Mouse (Mus musculus) forebrain, embryonic 16.5 days (tissue): ENCODE results near the gene Khdrbs1. TPM values are rescaled to one million over a fixed set of nuclear protein-coding genes. Genes with fewer than 3 reads are reported as not detected.

Experiments used
- ATAC-seq: fragments of 200-750 bp; cut with Nextera tagmentation; 2 replicates; pipeline ENCODE4 v1.8.0; 2017; ENCODE audit warnings: mild to moderate bottlenecking, moderate library complexity
- H3K27ac ChIP-seq: fragments of 300-500 bp; sonication (generic); 2 replicates; pipeline ENCODE4 v1.5.1; 2014; ENCODE audit warnings: low read length, control low read depth
- H3K27me3 ChIP-seq: fragments of 300-500 bp; sonication (generic); replicated peaks from 2 replicates; pipeline ENCODE4 v1.6.1; 2014; ENCODE audit warnings: low read length; ENCODE audit not compliant: control insufficient read depth, insufficient read depth
- H3K36me3 ChIP-seq: fragments of 300-500 bp; sonication (generic); 2 replicates; pipeline ENCODE4 v1.6.1; 2014; ENCODE audit not compliant: control insufficient read depth, insufficient read depth
- H3K4me1 ChIP-seq: fragments of 300-500 bp; sonication (generic); replicated peaks from 2 replicates; pipeline ENCODE4 v1.6.1; 2014; ENCODE audit warnings: low read length; ENCODE audit not compliant: control insufficient read depth, insufficient read depth
- H3K4me2 ChIP-seq: fragments of 300-500 bp; sonication (generic); 2 replicates; pipeline ENCODE4 v1.6.1; 2014; ENCODE audit warnings: mild to moderate bottlenecking, low read length, control low read depth
- H3K4me3 ChIP-seq: fragments of 300-500 bp; sonication (generic); replicated peaks from 2 replicates; pipeline ENCODE4 v1.5.1; 2014; ENCODE audit warnings: mild to moderate bottlenecking, low read length, control low read depth
- H3K9ac ChIP-seq: fragments of 300-500 bp; sonication (generic); replicated peaks from 2 replicates; pipeline ENCODE4 v1.6.1; 2014; ENCODE audit warnings: low read depth, low read length, control low read depth
- H3K9me3 ChIP-seq: fragments of 300-500 bp; sonication (generic); 2 replicates; pipeline ENCODE4 v1.6.1; 2016; ENCODE audit warnings: low read length; ENCODE audit not compliant: control insufficient read depth
- WGBS: fragments of 180-500 bp; shearing (Covaris S2); extraction: QIAGEN DNeasy Blood & Tissue Kit; methylation state at CpG from one replicate; pipeline ENCODE4 v1.1.7; 2014; 5-methylcytosine and 5-hydroxymethylcytosine counted together
- polyA plus RNA-seq: library from polyadenylated mRNA; unstranded; fragments of >200 nt; fragmentation: Nextera tagmentation; extraction: Ambion mirVana; gene quantifications from 2 replicates; pipeline ENCODE4 v1.2.1, GENCODE M21; 2015

The Khdrbs1 gene
- polyA plus RNA-seq, 1 experiment from 2014 or later = 160 TPM

GRCm38 (mm10) chr4:129750430-129750829 lies 8.3 kb upstream of the Khdrbs1 start:
- Histone ChIP-seq H3K9me3 (no peaks in the 10 kb centered on the region), H3K4me2 (no peak overlapping the region), H3K36me3 (no peaks in the 10 kb centered on the region), H3K9ac (no peak overlapping the region), H3K4me3 (no peak overlapping the region), H3K4me1 (no peaks in the 10 kb centered on the region), H3K27me3 (no peaks in the 10 kb centered on the region), H3K27ac (no peak overlapping the region)
- ATAC-seq = no peak
- WGBS = 18% methylated on average over 5 of the region's 5 CpGs

- H3K4me1 ChIP-seq = peaks cover 8% of the 10 kb centered on the region
- no peak overlapping the region for H3K27ac ChIP-seq
- no peak overlapping the region for H3K4me3 ChIP-seq
- no peaks in the 10 kb centered on the region for H3K27me3 ChIP-seq
- H3K9me3 ChIP-seq = no peaks in the 10 kb centered on the region
- H3K36me3 ChIP-seq = no peaks in the 10 kb centered on the region
- H3K9ac ChIP-seq = no peak overlapping the region
- WGBS = 87% methylated on average over 3 of the region's 3 CpGs
- no peak for ATAC-seq
- H3K4me2 ChIP-seq = no peak overlapping the region
These were observed 4.5 kb upstream of the Khdrbs1 start for GRCm38 (mm10) chr4:129746591-129746990.

GRCm38 (mm10) chr4:129746106-129746505 lies 4.0 kb upstream of the Khdrbs1 start:
- no peak for ATAC-seq
- 88% methylated on average over 1 of the region's 1 CpGs for WGBS
- no peak overlapping the region for H3K4me3 ChIP-seq

GRCm38 (mm10) chr4:129743494-129743893 lies 1.4 kb upstream of the Khdrbs1 start:
- H3K4me1 ChIP-seq = peaks cover 25% of the 10 kb centered on the region

More at GRCm38 (mm10) chr4:129746106-129746505, 4.0 kb upstream of the Khdrbs1 start:
- Histone ChIP-seq H3K4me2 (no peak overlapping the region), H3K36me3 (no peaks in the 10 kb centered on the region), H3K9ac (no peak overlapping the region), H3K4me1 (peaks cover 8% of the 10 kb centered on the region), H3K27me3 (no peaks in the 10 kb centered on the region), H3K9me3 (no peaks in the 10 kb centered on the region), H3K27ac (no peak overlapping the region)

GRCm38 (mm10) chr4:129743010-129743390 lies 897 bp upstream of the Khdrbs1 start:
- 6% methylated on average over 7 of the region's 7 CpGs for WGBS

More at GRCm38 (mm10) chr4:129743494-129743893, 1.4 kb upstream of the Khdrbs1 start:
- 47% methylated on average over 2 of the region's 2 CpGs for WGBS
- no peaks in the 10 kb centered on the region for H3K36me3 ChIP-seq
- H3K27ac ChIP-seq = peak overlapping the region; percentile 100
- peak overlapping the region; percentile 96 for H3K9ac ChIP-seq
- peak overlapping the region; percentile 79 for H3K4me2 ChIP-seq
- peak overlapping the region; percentile 99 for H3K4me3 ChIP-seq
- H3K9me3 ChIP-seq = no peaks in the 10 kb centered on the region
- no peak for ATAC-seq
- H3K27me3 ChIP-seq = no peaks in the 10 kb centered on the region

GRCm38 (mm10) chr4:129741974-129742231 lies 200 bp downstream of the Khdrbs1 start:
- Histone ChIP-seq H3K27me3 (no peaks in the 10 kb centered on the region), H3K4me2 (no peak overlapping the region), H3K36me3 (no peaks in the 10 kb centered on the region), H3K9me3 (no peaks in the 10 kb centered on the region), H3K27ac (peak overlapping the region; percentile 94), H3K4me1 (peaks cover 33% of the 10 kb centered on the region), H3K9ac (peak overlapping the region; percentile 88), H3K4me3 (peak overlapping the region; percentile 99)
- WGBS = under 1% methylated on average over 34 of the region's 34 CpGs
- ATAC-seq = peak; percentile 36; the same call in 1 of the 2 replicates

More at GRCm38 (mm10) chr4:129743010-129743390, 897 bp upstream of the Khdrbs1 start:
- H3K4me2 ChIP-seq = peak overlapping the region; percentile 79
- no peaks in the 10 kb centered on the region for H3K9me3 ChIP-seq
- H3K4me1 ChIP-seq = peaks cover 27% of the 10 kb centered on the region
- H3K27me3 ChIP-seq = no peaks in the 10 kb centered on the region
- peak overlapping the region; percentile 100 for H3K27ac ChIP-seq
- peak overlapping the region; percentile 96 for H3K9ac ChIP-seq
- H3K36me3 ChIP-seq = no peaks in the 10 kb centered on the region
- H3K4me3 ChIP-seq = peak overlapping the region; percentile 99
- ATAC-seq = no peak

- H3K4me3 ChIP-seq = peak overlapping the region; percentile 99
- peak overlapping the region; percentile 88 for H3K9ac ChIP-seq
- no peaks in the 10 kb centered on the region for H3K9me3 ChIP-seq
- under 1% methylated on average over 58 of the region's 62 CpGs for WGBS
- no peaks in the 10 kb centered on the region for H3K36me3 ChIP-seq
- peak overlapping the region; percentile 61 for H3K4me2 ChIP-seq
- H3K27me3 ChIP-seq = no peaks in the 10 kb centered on the region
- peak overlapping the region; percentile 94 for H3K27ac ChIP-seq
- no peak; the same call in 1 of the 2 replicates for ATAC-seq
- H3K4me1 ChIP-seq = peaks cover 33% of the 10 kb centered on the region
These were observed 691 bp downstream of the Khdrbs1 start for GRCm38 (mm10) chr4:129741251-129741973.

- 0 out of 2 replicates have a peak overlapping the region, but pooled peaks have one; percentile 29 for H3K9ac ChIP-seq
- no peaks in the 10 kb centered on the region for H3K36me3 ChIP-seq
- H3K9me3 ChIP-seq = no peaks in the 10 kb centered on the region
- H3K4me2 ChIP-seq = peak overlapping the region; percentile 61
- peaks cover 33% of the 10 kb centered on the region for H3K4me1 ChIP-seq
- 71% methylated on average over 4 of the region's 4 CpGs for WGBS
- H3K4me3 ChIP-seq = peak overlapping the region; percentile 99
- no peaks in the 10 kb centered on the region for H3K27me3 ChIP-seq
- ATAC-seq = no peak
- no peak overlapping the region for H3K27ac ChIP-seq
These were observed 2.9 kb downstream of the Khdrbs1 start for GRCm38 (mm10) chr4:129739111-129739645.

- Histone ChIP-seq H3K4me1 (peaks cover 36% of the 10 kb centered on the region), H3K27ac (no peak overlapping the region), H3K9ac (no peak overlapping the region), H3K9me3 (no peaks in the 10 kb centered on the region), H3K36me3 (no peaks in the 10 kb centered on the region), H3K27me3 (no peaks in the 10 kb centered on the region), H3K4me3 (no peak overlapping the region), H3K4me2 (no peak overlapping the region)
- WGBS = 82% methylated on average over 1 of the region's 1 CpGs
- ATAC-seq = no peak
These were observed 5.9 kb downstream of the Khdrbs1 start for GRCm38 (mm10) chr4:129736173-129736572.
